In the genomic region with DNA sequence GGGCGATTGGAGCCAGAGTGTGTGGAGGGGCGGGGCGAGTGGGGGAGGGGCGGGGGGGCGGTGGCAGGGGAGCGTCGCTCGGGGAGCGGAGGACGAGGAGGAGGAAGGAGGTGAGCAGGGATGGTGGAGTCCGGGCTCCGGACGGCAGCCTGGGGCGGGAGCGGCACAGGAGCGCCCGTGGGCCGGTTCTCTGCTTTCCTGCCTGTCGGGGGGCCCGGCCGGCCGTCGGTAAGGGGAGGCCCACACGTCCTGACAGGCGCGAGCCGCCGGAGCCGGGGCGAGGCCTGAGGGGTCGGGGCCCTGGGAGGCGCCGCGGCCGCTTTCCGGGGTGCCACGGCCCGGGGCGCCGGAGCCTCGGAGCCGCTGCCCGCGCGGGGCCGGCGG, we compare ENCODE assay signal across 8 mouse cellular contexts. TPM values are rescaled to one million over a fixed set of nuclear protein-coding genes. Genes with fewer than 3 reads are reported as not detected.
DNase-seq lines count a peak whose midpoint lies in the region; ATAC-seq and TF ChIP-seq lines count a peak whose summit lies in the region.

No protein-coding gene starts in this region.

- H3K79me3 ChIP-seq in C2C12 (ENCODE audit: low read depth): peaks cover 38% of the 10 kb centered on the region

- ATAC-seq in liver, embryonic 12.5 days: peak; percentile 20

- TF ChIP-seq CTCF in C2C12 (IDR thresholded peaks at IDR 0.05; ENCODE audit: control insufficient read depth, insufficient read depth, insufficient read length): no peak

- H3K9ac ChIP-seq in liver, embryonic 12.5 days: peak overlapping the region; percentile 97

- no peaks in the 10 kb centered on the region for H3K36me3 ChIP-seq in heart, embryonic 10.5 days
- H3K36me3 ChIP-seq in C2C12 (ENCODE audit: control insufficient read depth, insufficient read depth): no peaks in the 10 kb centered on the region
- H3K36me3 ChIP-seq in forebrain, embryonic 10.5 days (replicated peaks): peaks cover 7% of the 10 kb centered on the region
- peaks cover 10% of the 10 kb centered on the region; the same call in 1 of the 2 replicates for H3K36me3 ChIP-seq in liver, embryonic 12.5 days

- H3K9me3 ChIP-seq in heart, embryonic 10.5 days: no peaks in the 10 kb centered on the region
- no peaks in the 10 kb centered on the region for H3K9me3 ChIP-seq in forebrain, embryonic 10.5 days
- H3K9me3 ChIP-seq in liver, embryonic 12.5 days (replicated peaks): no peaks in the 10 kb centered on the region

- H3K27me3 ChIP-seq in heart, embryonic 10.5 days (ENCODE audit: insufficient read depth, poor library complexity, severe bottlenecking): no peaks in the 10 kb centered on the region
- no peaks in the 10 kb centered on the region for H3K27me3 ChIP-seq in C2C12 (ENCODE audit: control insufficient read depth, insufficient read depth, insufficient read length)
- H3K27me3 ChIP-seq in forebrain, embryonic 10.5 days (ENCODE audit: poor library complexity, severe bottlenecking): no peaks in the 10 kb centered on the region
- no peaks in the 10 kb centered on the region for H3K27me3 ChIP-seq in liver, embryonic 12.5 days (replicated peaks)

- peak overlapping the region; percentile 90 for H3K4me2 ChIP-seq in liver, embryonic 12.5 days

- intact Hi-C loops in heart, postnatal 36 days (cut with DNase I): loop anchor here (5.0 to 10.0 kb wide), 4 partner anchors 98 to 632 kb away; a partner anchor contains a TSS

- DNase-seq in heart, embryonic 10.5 days (ENCODE audit: low spot score): no peak
- no peak for DNase-seq in heart, postnatal 36 days
- DNase-seq in forebrain, embryonic 10.5 days (ENCODE audit: extremely low spot score, low spot score): no peak
- no peak for DNase-seq in embryo, embryonic 11 days
- DNase-seq in layer of hippocampus, adult 11-12 months (ENCODE audit: low spot score): no peak
- DNase-seq in adrenal gland, adult 8-10 months: no peak

- peak overlapping the region; percentile 98 for H3K27ac ChIP-seq in heart, embryonic 10.5 days
- H3K27ac ChIP-seq in forebrain, embryonic 10.5 days: peak overlapping the region; percentile 97
- peak overlapping the region; percentile 98 for H3K27ac ChIP-seq in liver, embryonic 12.5 days

- peak overlapping the region; percentile 87 for H3ac ChIP-seq in C2C12 (ENCODE audit: control insufficient read depth, insufficient read length, low read depth)

- 1% methylated on average over 35 of the region's 47 CpGs for WGBS in heart, embryonic 10.5 days
- WGBS in forebrain, embryonic 10.5 days: 1% methylated on average over 46 of the region's 47 CpGs
- 0% methylated on average over 22 of the region's 47 CpGs for WGBS in liver, embryonic 12.5 days (ENCODE audit: insufficient replicate concordance)

- H3K79me2 ChIP-seq in C2C12 (ENCODE audit: control insufficient read depth, insufficient read depth): peaks cover 58% of the 10 kb centered on the region

- peaks cover 10% of the 10 kb centered on the region; the same call in 1 of the 2 replicates for H3K4me1 ChIP-seq in heart, embryonic 10.5 days
- peaks cover 43% of the 10 kb centered on the region for H3K4me1 ChIP-seq in forebrain, embryonic 10.5 days
- H3K4me1 ChIP-seq in liver, embryonic 12.5 days: peaks cover 68% of the 10 kb centered on the region

- peak overlapping the region; percentile 96 for H3K4me3 ChIP-seq in heart, embryonic 10.5 days
- peak overlapping the region; percentile 65 for H3K4me3 ChIP-seq in C2C12 (ENCODE audit: insufficient read depth, poor library complexity, severe bottlenecking)
- H3K4me3 ChIP-seq in forebrain, embryonic 10.5 days: peak overlapping the region; percentile 94
- peak overlapping the region; percentile 97 for H3K4me3 ChIP-seq in liver, embryonic 12.5 days

TF ChIP-seq in C2C12, 6 proteins besides CTCF, POLR2A, EP300 and RAD21:
- TF ChIP-seq CEBPB (IDR thresholded peaks at IDR 0.05; ENCODE audit: low read depth) (no peak), USF1 (IDR thresholded peaks at IDR 0.05; ENCODE audit: low read depth) (no peak), FOSL1 (IDR thresholded peaks at IDR 0.05; ENCODE audit: insufficient read depth, low read length, poor library complexity, severe bottlenecking) (no peak)

RNA-seq across cellular contexts. Expression of a gene that starts 0.4 kb away (rescaled TPM):
- 63.5 and 69.3 TPM in 2 replicates for polyA plus RNA-seq in heart, embryonic 10.5 days (2016; fragmentation: Nextera tagmentation; extraction: Ambion mirVana)
- 10 to 100 TPM; 34.9 to 36.2 TPM for total RNA-seq in heart, postnatal 36 days (2021)
- 17.8 TPM for polyA plus RNA-seq in C2C12 (2012; fragmentation: generic; extraction: Trizol)
- polyA plus RNA-seq in forebrain, embryonic 10.5 days (2016; fragmentation: Nextera tagmentation; extraction: Ambion mirVana): 104 and 105 TPM in 2 replicates
- polyA plus RNA-seq in liver, embryonic 12.5 days (2016; fragmentation: Nextera tagmentation; extraction: Ambion mirVana): 64.0 and 65.8 TPM in 2 replicates
- total RNA-seq in adrenal gland, adult 8-10 months (2022): 10 to 100 TPM; 21.2 to 30.7 (median 26.0) TPM

RNA-seq across cellular contexts. Expression of a gene that starts 0.7 kb away (rescaled TPM):
- 51.0 and 54.7 TPM in 2 replicates for polyA plus RNA-seq in heart, embryonic 10.5 days (2016; fragmentation: Nextera tagmentation; extraction: Ambion mirVana)
- 10 to 100 TPM; 28.6 to 29.1 TPM for total RNA-seq in heart, postnatal 36 days (2021)
- polyA plus RNA-seq in C2C12 (2012; fragmentation: generic; extraction: Trizol): 9.1 TPM
- polyA plus RNA-seq in forebrain, embryonic 10.5 days (2016; fragmentation: Nextera tagmentation; extraction: Ambion mirVana): 59.6 and 71.0 TPM in 2 replicates
- 26.4 and 27.1 TPM in 2 replicates for polyA plus RNA-seq in liver, embryonic 12.5 days (2016; fragmentation: Nextera tagmentation; extraction: Ambion mirVana)
- total RNA-seq in adrenal gland, adult 8-10 months (2022): 10 to 100 TPM; 38.1 to 46.5 (median 41.9) TPM

RNA-seq across cellular contexts. Expression of a gene that starts 52.7 kb away (rescaled TPM):
- 31.4 and 35.0 TPM in 2 replicates for polyA plus RNA-seq in heart, embryonic 10.5 days (2016; fragmentation: Nextera tagmentation; extraction: Ambion mirVana)
- 10 to 100 TPM; 23.1 to 27.5 TPM for total RNA-seq in heart, postnatal 36 days (2021)
- polyA plus RNA-seq in C2C12 (2012; fragmentation: generic; extraction: Trizol): 2.4 TPM
- polyA plus RNA-seq in forebrain, embryonic 10.5 days (2016; fragmentation: Nextera tagmentation; extraction: Ambion mirVana): 46.7 and 47.0 TPM in 2 replicates
- 24.2 and 24.4 TPM in 2 replicates for polyA plus RNA-seq in liver, embryonic 12.5 days (2016; fragmentation: Nextera tagmentation; extraction: Ambion mirVana)
- total RNA-seq in adrenal gland, adult 8-10 months (2022): 100 to 1,000 TPM in 3 of 4 experiments, 10 to 100 TPM in 1; 97.1 to 122 (median 103) TPM
